Mouse (Mus musculus) embryonic facial prominence, embryonic 12.5 days (tissue): ENCODE results near the gene Pthlh. TPM values are rescaled to one million over a fixed set of nuclear protein-coding genes. Genes with fewer than 3 reads are reported as not detected.
"Not testable (repeated sequence)": the region's sequence is repeated elsewhere in the genome, so short reads cannot be mapped to it uniquely, and the experiment has no call there.

Experiments used
- ATAC-seq: fragments of 200-750 bp; cut with Nextera tagmentation; 2 replicates; pipeline ENCODE4 v1.8.0; 2017; ENCODE audit not compliant: insufficient number of reproducible peaks, insufficient read depth, low FRiP score, low TSS enrichment
- H3K27ac ChIP-seq: fragments of 300-500 bp; sonication (generic); 2 replicates; pipeline ENCODE4 v1.5.1; 2016; ENCODE audit warnings: mild to moderate bottlenecking
- H3K27me3 ChIP-seq: fragments of 300-500 bp; sonication (generic); 2 replicates; pipeline ENCODE4 v1.6.1; 2016; ENCODE audit warnings: mild to moderate bottlenecking, moderate library complexity
- H3K36me3 ChIP-seq: fragments of 300-500 bp; sonication (generic); 2 replicates; pipeline ENCODE4 v1.6.1; 2016; ENCODE audit warnings: mild to moderate bottlenecking
- H3K4me1 ChIP-seq: fragments of 300-500 bp; sonication (generic); 2 replicates; pipeline ENCODE4 v1.6.1; 2016
- H3K4me2 ChIP-seq: fragments of 300-500 bp; sonication (generic); replicated peaks from 2 replicates; pipeline ENCODE4 v1.6.1; 2016; ENCODE audit warnings: mild to moderate bottlenecking, moderate library complexity
- H3K4me3 ChIP-seq: fragments of 300-500 bp; sonication (generic); 2 replicates; pipeline ENCODE4 v1.5.1; 2016; ENCODE audit warnings: mild to moderate bottlenecking
- H3K9ac ChIP-seq: fragments of 300-500 bp; sonication (generic); 2 replicates; pipeline ENCODE4 v1.6.1; 2016; ENCODE audit warnings: mild to moderate bottlenecking, moderate library complexity
- H3K9me3 ChIP-seq: fragments of 300-500 bp; sonication (generic); 2 replicates; pipeline ENCODE4 v1.6.1; 2016; ENCODE audit warnings: mild to moderate bottlenecking, moderate library complexity
- WGBS: fragments of 180-500 bp; shearing (Covaris S2); methylation state at CpG from one replicate; pipeline ENCODE4 v1.1.7; 2016; 5-methylcytosine and 5-hydroxymethylcytosine counted together
- polyA plus RNA-seq: library from polyadenylated mRNA; unstranded; fragments of >200 nt; fragmentation: Nextera tagmentation; extraction: Ambion mirVana; gene quantifications from 2 replicates; pipeline ENCODE4 v1.2.1, GENCODE M21; 2016

The Pthlh gene
- 11.9 TPM in 2 replicates for polyA plus RNA-seq

DNA sequence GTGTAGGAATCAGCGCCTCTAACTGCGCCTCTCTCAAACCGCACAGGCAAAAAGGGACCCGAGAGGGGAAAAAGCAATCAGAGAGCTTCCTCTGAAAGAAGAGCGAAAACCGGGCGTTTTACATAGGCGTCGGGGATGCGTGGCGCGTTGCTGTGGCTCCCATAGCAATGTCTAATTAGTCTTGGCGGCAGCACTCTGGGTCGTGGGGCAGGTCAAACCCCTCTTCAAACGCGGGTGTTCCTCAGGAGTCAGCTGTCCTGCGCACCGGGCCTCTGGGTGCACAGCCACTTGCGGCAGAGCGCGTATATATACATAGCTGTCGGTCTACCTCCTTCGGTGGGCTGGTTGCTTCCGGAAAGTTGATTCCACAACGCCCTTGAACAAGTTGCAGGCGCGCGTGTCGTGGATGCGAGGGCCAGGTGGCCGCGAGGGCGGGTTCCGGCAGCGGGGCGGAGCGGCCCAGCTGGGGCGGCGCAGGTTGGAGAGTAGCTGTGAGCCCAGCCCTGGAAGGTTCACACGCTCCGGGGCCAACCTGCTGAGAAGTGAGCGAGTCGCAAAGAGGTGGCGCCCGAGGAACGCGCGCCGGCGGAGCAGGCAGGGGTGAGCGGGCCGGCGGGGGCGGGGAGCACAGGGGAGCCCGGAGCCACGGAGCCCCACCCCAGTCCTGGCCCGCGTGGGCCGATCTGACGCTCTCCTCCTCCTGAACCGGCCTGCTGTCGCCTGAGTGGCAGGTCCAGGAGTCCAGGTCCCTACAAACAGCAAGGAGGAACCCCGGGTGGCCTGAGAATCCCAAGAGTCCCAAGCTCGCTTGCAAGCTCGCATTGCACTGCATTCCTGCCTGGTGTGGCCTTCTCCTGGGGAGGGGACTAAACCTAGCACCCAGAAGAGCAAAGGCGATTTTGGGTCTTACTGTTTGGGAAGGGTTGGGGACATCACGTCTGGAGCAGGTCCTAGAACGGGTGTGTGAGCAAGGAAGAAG lies at the start of gene Pthlh:
TSS of gene Pthlh (minus strand) at position 597 of the 979 bp plus-strand sequence.
- no peaks in the 10 kb centered on the region for H3K9me3 ChIP-seq
- peak within 1 kb of the TSS; percentile 59 for H3K9ac ChIP-seq
- H3K4me3 ChIP-seq: peak within 1 kb of the TSS; percentile 51
- peak within 1 kb of the TSS; percentile 36; the same call in 1 of the 2 replicates for H3K27ac ChIP-seq
- peaks cover 16% of the 10 kb centered on the region for H3K4me1 ChIP-seq
- ATAC-seq: peak; percentile 93
- WGBS: 1% methylated on average over 67 of the region's 68 CpGs
- no peaks in the 10 kb centered on the region for H3K36me3 ChIP-seq
- peak within 1 kb of the TSS; percentile 94 for H3K4me2 ChIP-seq
- H3K27me3 ChIP-seq: peaks cover 50% of the 10 kb centered on the region

DNA sequence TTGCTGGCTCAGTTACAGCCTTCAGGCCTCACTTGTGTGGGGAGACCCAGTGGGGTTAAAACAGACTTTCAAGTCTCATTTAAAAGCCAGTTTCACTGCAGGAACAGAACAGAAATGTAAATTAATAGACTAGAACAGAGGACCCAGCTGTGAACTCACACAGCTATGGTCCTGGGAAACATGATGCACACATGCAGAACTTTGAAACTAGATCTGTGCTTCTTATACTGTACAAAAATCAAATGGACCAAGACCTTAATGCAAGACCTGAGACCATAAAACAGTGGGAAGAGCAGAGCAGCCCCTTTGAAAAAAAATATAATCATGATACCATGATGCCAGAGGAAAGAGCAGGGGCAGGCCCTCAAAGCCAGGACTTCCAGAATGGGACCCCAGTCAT lies 49.3 kb upstream of the Pthlh start:
- Histone ChIP-seq H3K27ac (no peak overlapping the region), H3K4me3 (no peak overlapping the region), H3K4me2 (no peak overlapping the region), H3K36me3 (no peaks in the 10 kb centered on the region), H3K9ac (no peak overlapping the region), H3K27me3 (no peaks in the 10 kb centered on the region), H3K9me3 (no peaks in the 10 kb centered on the region), H3K4me1 (no peaks in the 10 kb centered on the region; the same call in none of the 2 replicates)
- no peak for ATAC-seq

DNA sequence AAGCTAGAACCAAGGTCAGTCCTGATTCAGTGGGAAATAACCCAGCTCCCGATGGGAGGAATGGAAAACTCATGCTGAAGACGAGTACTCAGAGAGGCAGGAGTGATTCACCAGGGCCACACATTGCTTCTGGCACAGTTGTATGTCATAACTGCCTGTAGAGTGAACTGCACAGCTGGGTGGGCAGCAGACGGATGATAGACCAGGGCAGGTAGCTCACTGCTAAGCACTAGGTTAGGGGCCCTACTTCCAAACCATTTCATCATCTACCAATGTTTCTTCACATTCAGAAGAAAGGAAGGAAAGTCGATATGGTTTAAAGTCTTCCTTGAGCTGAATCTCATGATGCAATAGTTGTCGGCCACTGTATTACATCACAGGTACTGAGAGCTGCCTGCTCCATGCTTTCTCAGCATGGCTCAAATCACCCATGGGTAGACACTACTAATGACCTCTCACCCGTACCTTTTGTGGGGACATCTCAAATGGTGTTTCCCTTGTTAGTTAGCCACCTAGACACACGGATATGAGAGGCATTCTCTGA lies 46.5 kb upstream of the Pthlh start:
- 84% methylated on average over 7 of the region's 7 CpGs for WGBS
- ATAC-seq: no peak

DNA sequence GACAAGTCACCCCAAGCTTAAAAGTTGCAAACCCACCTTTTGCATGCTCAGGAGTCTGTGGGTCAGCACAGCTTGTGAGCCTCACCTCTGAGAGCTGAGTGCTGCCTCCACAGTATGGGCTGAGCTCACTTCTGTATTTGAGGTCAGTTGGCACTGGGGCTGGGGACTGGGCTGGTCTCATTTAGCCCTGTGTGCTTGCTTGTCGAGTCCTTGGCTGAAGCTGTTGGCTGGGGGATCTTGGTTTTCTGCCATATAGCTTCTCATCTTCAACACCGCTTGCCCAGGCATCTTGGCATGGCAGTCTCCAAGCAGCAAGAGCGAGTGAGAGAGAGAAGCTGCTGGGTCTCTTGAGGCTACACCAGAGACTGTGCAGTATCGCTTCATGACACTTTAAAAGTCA lies 46.1 kb upstream of the Pthlh start:
- Histone ChIP-seq H3K4me2 (no peak overlapping the region), H3K4me1 (no peaks in the 10 kb centered on the region), H3K9me3 (no peaks in the 10 kb centered on the region), H3K27me3 (no peaks in the 10 kb centered on the region), H3K27ac (no peak overlapping the region), H3K4me3 (no peak overlapping the region), H3K9ac (no peak overlapping the region), H3K36me3 (no peaks in the 10 kb centered on the region)
- 93% methylated on average over 4 of the region's 4 CpGs for WGBS
- no peak for ATAC-seq

More for the DNA sequence above, 46.5 kb upstream of the Pthlh start:
- H3K4me2 ChIP-seq: no peak overlapping the region
- no peaks in the 10 kb centered on the region for H3K36me3 ChIP-seq
- no peaks in the 10 kb centered on the region for H3K9me3 ChIP-seq
- H3K9ac ChIP-seq: no peak overlapping the region
- H3K27me3 ChIP-seq: no peaks in the 10 kb centered on the region
- H3K4me3 ChIP-seq: no peak overlapping the region
- no peak overlapping the region for H3K27ac ChIP-seq
- no peaks in the 10 kb centered on the region for H3K4me1 ChIP-seq

DNA sequence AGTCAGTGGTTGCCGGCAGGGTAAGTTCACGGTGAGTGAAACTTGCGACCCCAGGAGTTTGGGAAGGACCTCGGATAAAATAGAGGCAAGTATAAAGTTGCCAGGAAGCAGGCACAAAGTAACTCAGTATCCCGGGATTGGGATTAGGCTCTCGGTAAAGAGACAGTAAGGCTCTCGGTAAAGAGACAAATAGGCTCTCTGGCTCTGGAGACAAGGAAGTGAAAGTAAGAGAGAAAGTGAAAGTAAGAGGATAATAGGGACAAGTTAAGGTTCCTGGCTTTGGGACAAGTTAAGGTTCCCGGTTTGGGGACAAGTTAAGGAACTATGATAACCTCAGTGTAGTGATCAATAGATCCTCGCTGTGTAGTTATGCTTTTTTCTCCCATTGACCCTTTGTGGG lies 40.3 kb upstream of the Pthlh start:
- H3K9me3 ChIP-seq, ATAC-seq, H3K4me2 ChIP-seq, H3K27ac ChIP-seq, H3K4me3 ChIP-seq, H3K4me1 ChIP-seq, H3K27me3 ChIP-seq, H3K36me3 ChIP-seq, H3K9ac ChIP-seq: not testable (repeated sequence)
- WGBS: 84% methylated on average over 9 of the region's 9 CpGs

DNA sequence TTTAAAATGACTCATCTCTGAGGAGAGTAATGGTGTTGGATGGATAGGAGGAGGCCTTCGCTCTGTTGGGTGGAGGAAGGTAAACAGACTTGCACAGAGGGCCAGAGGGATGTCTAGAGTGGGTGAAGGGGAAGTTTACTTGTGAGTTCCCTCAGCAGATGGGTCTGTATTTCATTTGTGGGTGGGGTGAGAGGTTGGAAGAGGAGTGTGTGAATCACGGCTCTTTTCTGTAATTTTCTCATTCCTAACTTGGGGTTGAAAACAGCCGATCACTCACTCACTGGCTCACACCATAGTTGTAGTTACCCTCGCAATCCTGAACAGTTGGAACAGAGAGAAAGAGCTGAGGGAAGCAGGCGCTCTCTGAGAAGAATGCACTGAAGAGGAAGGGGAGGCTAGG lies 35.6 kb upstream of the Pthlh start:
- Histone ChIP-seq H3K4me3 (no peak overlapping the region), H3K4me1 (no peaks in the 10 kb centered on the region), H3K27ac (no peak overlapping the region), H3K4me2 (no peak overlapping the region), H3K9ac (no peak overlapping the region), H3K27me3 (no peaks in the 10 kb centered on the region), H3K9me3 (no peaks in the 10 kb centered on the region), H3K36me3 (no peaks in the 10 kb centered on the region)
- ATAC-seq: no peak
- WGBS: 87% methylated on average over 5 of the region's 5 CpGs

DNA sequence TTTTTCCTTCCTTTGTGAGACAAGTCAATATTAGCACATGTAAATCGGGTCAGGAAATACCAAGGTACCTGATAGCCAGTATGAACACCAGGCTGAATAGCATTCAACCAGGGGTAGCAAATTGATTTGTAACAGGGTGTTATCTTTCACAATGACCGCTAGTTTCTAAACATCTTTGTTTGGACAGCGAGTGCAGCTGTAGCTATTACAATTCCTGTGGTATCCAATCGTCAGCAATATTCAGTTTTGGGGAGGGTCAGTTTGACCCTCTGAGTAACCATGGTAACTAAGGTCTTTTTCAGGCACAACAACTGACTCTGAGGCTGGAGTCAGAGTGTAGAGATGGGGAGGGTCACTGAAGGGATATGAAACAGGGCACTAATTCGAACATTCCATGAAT lies 15.3 kb upstream of the Pthlh start:
- no peak overlapping the region for H3K27ac ChIP-seq
- no peak for ATAC-seq

DNA sequence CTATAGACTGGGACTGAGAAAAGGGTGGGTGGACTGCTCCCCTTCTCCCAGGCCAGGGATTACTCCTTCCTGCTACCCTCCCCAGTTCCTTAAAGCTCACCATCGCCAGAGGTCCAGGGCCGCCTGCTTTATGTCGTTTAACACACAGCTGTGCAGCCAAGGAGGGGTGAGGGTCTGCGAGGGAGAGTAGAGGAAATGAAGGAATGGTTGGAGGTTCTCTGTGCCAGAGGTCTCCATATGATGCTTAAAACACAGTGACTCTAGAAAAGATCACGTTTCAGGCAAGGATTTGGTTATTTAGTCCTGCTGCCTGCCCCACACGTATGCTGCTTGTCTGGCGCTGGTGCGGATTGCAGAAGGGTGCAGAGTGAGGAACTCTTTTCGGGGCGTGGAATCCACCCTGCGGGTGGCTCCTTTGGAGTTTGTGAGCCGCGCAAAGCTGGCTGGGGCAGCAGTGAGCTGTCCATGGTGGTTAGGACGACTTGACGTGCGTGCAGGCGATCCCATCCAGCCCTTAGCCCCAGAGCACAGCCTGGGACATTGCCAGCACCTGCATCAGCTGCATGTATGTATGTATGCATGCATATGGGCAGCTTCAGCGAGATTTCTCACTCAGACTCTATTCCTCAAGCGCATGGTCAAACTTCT lies 4.3 kb upstream of the Pthlh start:
- WGBS: 2% methylated on average over 19 of the region's 19 CpGs
- 0 out of 2 replicates have a peak, but pooled peaks have one; percentile 37 for ATAC-seq
- H3K27ac ChIP-seq: no peak overlapping the region
- H3K4me1 ChIP-seq: peaks cover 13% of the 10 kb centered on the region
- no peak overlapping the region for H3K9ac ChIP-seq
- no peaks in the 10 kb centered on the region for H3K36me3 ChIP-seq
- H3K4me3 ChIP-seq: no peak overlapping the region
- H3K4me2 ChIP-seq: peak overlapping the region; percentile 27
- H3K27me3 ChIP-seq: peaks cover 40% of the 10 kb centered on the region
- H3K9me3 ChIP-seq: no peaks in the 10 kb centered on the region

More for the DNA sequence above, 15.3 kb upstream of the Pthlh start:
- Histone ChIP-seq H3K36me3 (no peaks in the 10 kb centered on the region), H3K4me3 (no peak overlapping the region), H3K9me3 (peaks cover 6% of the 10 kb centered on the region; the same call in 1 of the 2 replicates), H3K9ac (no peak overlapping the region), H3K4me1 (peaks cover 1% of the 10 kb centered on the region; the same call in 1 of the 2 replicates), H3K4me2 (no peak overlapping the region), H3K27me3 (no peaks in the 10 kb centered on the region)
- 46% methylated on average over 5 of the region's 5 CpGs for WGBS

DNA sequence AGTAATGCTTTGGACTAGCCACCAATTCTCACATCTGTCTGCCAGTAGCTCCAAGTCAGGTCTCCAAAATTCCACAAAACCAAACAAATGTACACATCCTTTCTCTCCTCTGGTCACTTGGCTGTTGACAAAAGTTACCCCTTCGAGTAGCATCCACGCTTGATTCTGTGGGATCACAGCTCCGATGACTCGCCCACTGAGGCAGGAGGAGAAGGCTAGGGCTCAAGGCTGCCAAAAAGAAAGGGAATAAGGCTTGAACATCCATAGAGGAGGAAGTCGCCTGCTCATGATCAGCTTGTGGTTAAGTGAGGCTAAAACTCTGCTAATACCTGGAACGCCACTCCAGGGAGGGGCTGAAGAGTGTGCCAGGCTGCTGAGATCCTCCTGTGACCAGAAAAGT lies 2.5 kb upstream of the Pthlh start:
- H3K4me3 ChIP-seq: no peak overlapping the region
- WGBS: 78% methylated on average over 6 of the region's 6 CpGs
- no peak overlapping the region for H3K4me2 ChIP-seq
- H3K27ac ChIP-seq: no peak overlapping the region
- H3K36me3 ChIP-seq: no peaks in the 10 kb centered on the region
- no peak overlapping the region for H3K9ac ChIP-seq
- no peak for ATAC-seq
- no peaks in the 10 kb centered on the region for H3K9me3 ChIP-seq
- H3K27me3 ChIP-seq: peaks cover 47% of the 10 kb centered on the region
- peaks cover 13% of the 10 kb centered on the region for H3K4me1 ChIP-seq

DNA sequence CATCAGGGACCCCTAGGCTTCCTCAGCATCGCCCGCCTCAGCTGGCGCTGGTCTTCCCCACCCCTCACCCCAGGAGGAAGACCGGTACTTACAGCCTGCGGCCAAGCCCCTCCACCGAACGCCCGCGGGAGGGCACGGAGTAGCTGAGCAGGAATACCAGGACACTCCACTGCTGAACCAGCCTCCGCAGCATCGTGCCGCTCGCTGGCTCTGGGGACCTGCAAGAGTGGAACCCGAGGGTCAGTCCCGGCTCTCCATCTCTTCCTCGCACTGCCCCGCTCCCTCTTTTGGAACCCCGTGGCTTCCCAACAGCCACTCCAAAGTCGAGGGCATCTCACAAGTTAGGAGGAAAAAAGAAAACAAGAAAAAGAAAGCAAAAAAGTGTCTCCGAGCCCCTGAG lies 805 bp downstream of the Pthlh start:
- no peak for ATAC-seq
- H3K9me3 ChIP-seq: no peaks in the 10 kb centered on the region
- peak overlapping the region; percentile 94 for H3K4me2 ChIP-seq
- H3K4me3 ChIP-seq: peak overlapping the region; percentile 51
- no peaks in the 10 kb centered on the region for H3K36me3 ChIP-seq
- under 1% methylated on average over 21 of the region's 21 CpGs for WGBS
- H3K27ac ChIP-seq: peak overlapping the region; percentile 36; the same call in 1 of the 2 replicates
- peaks cover 11% of the 10 kb centered on the region for H3K4me1 ChIP-seq
- peak overlapping the region; percentile 59 for H3K9ac ChIP-seq
- H3K27me3 ChIP-seq: peaks cover 47% of the 10 kb centered on the region

DNA sequence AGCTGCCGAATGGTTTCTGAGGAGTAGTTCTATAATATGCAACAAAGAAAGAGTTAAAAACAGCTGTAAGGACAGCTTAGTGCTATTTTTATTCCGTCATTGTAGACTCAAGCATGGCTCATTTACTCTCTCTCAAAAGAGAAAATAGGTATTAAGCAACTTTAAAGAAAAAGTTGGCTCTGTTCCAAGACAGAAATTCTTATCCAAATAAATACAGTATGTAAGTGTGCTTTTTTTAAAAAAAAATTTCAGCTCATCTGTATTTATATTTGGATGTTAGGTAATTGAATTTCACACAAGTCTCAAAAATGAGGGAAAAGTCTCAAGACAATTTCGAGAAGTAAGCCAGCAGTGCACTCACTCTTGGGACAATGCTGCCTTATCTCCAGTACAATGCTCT lies 2.4 kb downstream of the Pthlh start:
- no peaks in the 10 kb centered on the region for H3K36me3 ChIP-seq
- no peaks in the 10 kb centered on the region for H3K9me3 ChIP-seq
- 20% methylated on average over 3 of the region's 3 CpGs for WGBS
- no peak overlapping the region for H3K9ac ChIP-seq
- ATAC-seq: no peak
- H3K4me2 ChIP-seq: peak overlapping the region; percentile 94
- peak overlapping the region; percentile 51 for H3K4me3 ChIP-seq
- peaks cover 9% of the 10 kb centered on the region for H3K4me1 ChIP-seq
- no peak overlapping the region for H3K27ac ChIP-seq
- H3K27me3 ChIP-seq: peaks cover 31% of the 10 kb centered on the region
